In the genomic region with DNA sequence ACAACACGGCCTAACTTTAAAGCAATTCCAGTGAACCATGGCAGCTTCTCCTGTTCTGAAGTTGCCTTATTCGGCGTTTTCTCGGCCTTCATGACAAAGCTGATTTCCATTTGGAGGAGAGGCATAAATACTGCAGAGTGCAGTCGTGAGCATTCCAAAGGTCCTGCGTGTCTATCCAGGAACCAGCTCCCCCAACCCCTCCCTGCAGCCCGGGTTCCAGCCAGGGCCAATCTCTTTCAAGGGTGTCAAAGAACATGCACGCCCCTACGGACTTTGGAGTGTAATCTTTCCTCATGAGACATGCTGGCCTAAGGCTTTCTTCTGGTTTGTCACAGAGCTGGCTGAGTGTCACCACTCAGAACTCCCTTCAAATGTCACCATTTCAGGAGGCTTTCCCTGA, we compare ENCODE assay signal across 8 mouse cellular contexts. TPM values are rescaled to one million over a fixed set of nuclear protein-coding genes. Genes with fewer than 3 reads are reported as not detected.
DNase-seq lines count a peak whose midpoint lies in the region; ATAC-seq and TF ChIP-seq lines count a peak whose summit lies in the region.

No protein-coding gene starts in this region.

- H3K4me2 ChIP-seq in embryonic facial prominence, embryonic 15.5 days (replicated peaks): no peak overlapping the region
- no peak overlapping the region for H3K4me2 ChIP-seq in hindbrain, postnatal 0 days (ENCODE audit: low read depth, low read length)
- peak overlapping the region; percentile 10 for H3K4me2 ChIP-seq in liver, embryonic 12.5 days
- peak overlapping the region; percentile 8; the same call in 1 of the 2 replicates for H3K4me2 ChIP-seq in stomach, embryonic 14.5 days (replicated peaks; ENCODE audit: low read depth, low read length)

- ATAC-seq in embryonic facial prominence, embryonic 15.5 days (ENCODE audit: insufficient number of reproducible peaks, low FRiP score, low TSS enrichment, low read depth): 0 out of 2 replicates have a peak, but pooled peaks have one; percentile 29
- no peak for ATAC-seq in hindbrain, postnatal 0 days
- ATAC-seq in liver, embryonic 12.5 days: peak; percentile 40; the same call in 1 of the 2 replicates
- peak; percentile 73 for ATAC-seq in stomach, embryonic 14.5 days (ENCODE audit: insufficient number of reproducible peaks, insufficient read depth, low FRiP score, low read depth)

- no peak for TF ChIP-seq CTCF in hindbrain, postnatal 0 days (IDR thresholded peaks at IDR 0.05; ENCODE audit: low read depth)

- no peak overlapping the region for H3K9ac ChIP-seq in embryonic facial prominence, embryonic 15.5 days
- H3K9ac ChIP-seq in hindbrain, postnatal 0 days (replicated peaks; ENCODE audit: low read length): no peak overlapping the region
- H3K9ac ChIP-seq in liver, embryonic 12.5 days: peak overlapping the region; percentile 24; the same call in 1 of the 2 replicates
- no peak overlapping the region for H3K9ac ChIP-seq in stomach, embryonic 14.5 days (replicated peaks; ENCODE audit: low read depth, low read length)

- DNase-seq in heart, adult 11 months: peak; percentile 99
- no peak for DNase-seq in heart, adult 8-10 months (ENCODE audit: low spot score)
- no peak for DNase-seq in hindbrain, postnatal 0 days (ENCODE audit: low spot score)
- DNase-seq in left cerebral cortex, postnatal 25 days (ENCODE audit: low spot score in 2 of 2): no peak
- DNase-seq in spleen, adult 18-20 months: no peak

- no peaks in the 10 kb centered on the region for H3K9me3 ChIP-seq in embryonic facial prominence, embryonic 15.5 days (replicated peaks)
- no peaks in the 10 kb centered on the region for H3K9me3 ChIP-seq in hindbrain, postnatal 0 days (ENCODE audit: low read length)
- H3K9me3 ChIP-seq in liver, embryonic 12.5 days (replicated peaks): no peaks in the 10 kb centered on the region
- no peaks in the 10 kb centered on the region for H3K9me3 ChIP-seq in stomach, embryonic 14.5 days (ENCODE audit: control insufficient read depth, low read depth, low read length)

- peaks cover 76% of the 10 kb centered on the region for H3K4me1 ChIP-seq in embryonic facial prominence, embryonic 15.5 days
- H3K4me1 ChIP-seq in hindbrain, postnatal 0 days (ENCODE audit: insufficient read depth, low read length): peaks cover 26% of the 10 kb centered on the region
- peaks cover 96% of the 10 kb centered on the region for H3K4me1 ChIP-seq in liver, embryonic 12.5 days
- H3K4me1 ChIP-seq in stomach, embryonic 14.5 days (ENCODE audit: control insufficient read depth, insufficient read depth, low read length): peaks cover 64% of the 10 kb centered on the region

- intact Hi-C loops in left cerebral cortex, postnatal 25 days (cut with DNase I): no loop called here

- no peak overlapping the region for H3K4me3 ChIP-seq in embryonic facial prominence, embryonic 15.5 days (replicated peaks)
- H3K4me3 ChIP-seq in hindbrain, postnatal 0 days (ENCODE audit: low read length): no peak overlapping the region
- H3K4me3 ChIP-seq in liver, embryonic 12.5 days: no peak overlapping the region
- no peak overlapping the region for H3K4me3 ChIP-seq in stomach, embryonic 14.5 days (ENCODE audit: low read depth, low read length)

- WGBS in embryonic facial prominence, embryonic 15.5 days: 14% methylated on average over 9 of the region's 9 CpGs
- 54% methylated on average over 9 of the region's 9 CpGs for WGBS in hindbrain, postnatal 0 days
- 60% methylated on average over 9 of the region's 9 CpGs for WGBS in liver, embryonic 12.5 days (ENCODE audit: insufficient replicate concordance)
- 12% methylated on average over 9 of the region's 9 CpGs for WGBS in stomach, embryonic 14.5 days

- no peaks in the 10 kb centered on the region for H3K27me3 ChIP-seq in embryonic facial prominence, embryonic 15.5 days
- no peaks in the 10 kb centered on the region for H3K27me3 ChIP-seq in hindbrain, postnatal 0 days (ENCODE audit: insufficient read depth, low read length)
- H3K27me3 ChIP-seq in liver, embryonic 12.5 days (replicated peaks): no peaks in the 10 kb centered on the region
- no peaks in the 10 kb centered on the region for H3K27me3 ChIP-seq in stomach, embryonic 14.5 days (ENCODE audit: control insufficient read depth, insufficient read depth, low read length)

- peak overlapping the region; percentile 80 for H3K27ac ChIP-seq in embryonic facial prominence, embryonic 15.5 days (replicated peaks)
- H3K27ac ChIP-seq in hindbrain, postnatal 0 days: peak overlapping the region; percentile 2; the same call in 1 of the 2 replicates
- H3K27ac ChIP-seq in liver, embryonic 12.5 days: peak overlapping the region; percentile 73
- H3K27ac ChIP-seq in stomach, embryonic 14.5 days (ENCODE audit: low read length): peak overlapping the region; percentile 90

- H3K36me3 ChIP-seq in embryonic facial prominence, embryonic 15.5 days: no peaks in the 10 kb centered on the region
- H3K36me3 ChIP-seq in hindbrain, postnatal 0 days (ENCODE audit: insufficient read depth, low read length): no peaks in the 10 kb centered on the region
- peaks cover 62% of the 10 kb centered on the region for H3K36me3 ChIP-seq in liver, embryonic 12.5 days
- no peaks in the 10 kb centered on the region; the same call in 1 of the 2 replicates for H3K36me3 ChIP-seq in stomach, embryonic 14.5 days (ENCODE audit: control insufficient read depth, insufficient read depth, low read length)

RNA-seq across cellular contexts. Expression of a gene that starts 36.8 kb away (rescaled TPM):
- total RNA-seq in heart, adult 8-10 months (2022): 10 to 100 TPM; 57.8 to 82.0 (median 75.8) TPM
- 321 and 328 TPM in 2 replicates for polyA plus RNA-seq in embryonic facial prominence, embryonic 15.5 days (2015; fragmentation: Nextera tagmentation; extraction: Ambion mirVana)
- total RNA-seq in hindbrain, postnatal 0 days (2014; rRNA removed): 81.3 and 85.7 TPM in 2 replicates
- polyA plus RNA-seq in hindbrain, postnatal 0 days (2015; fragmentation: Nextera tagmentation; extraction: Ambion mirVana): 114 and 115 TPM in 2 replicates
- 165 and 166 TPM in 2 replicates for polyA plus RNA-seq in liver, embryonic 12.5 days (2016; fragmentation: Nextera tagmentation; extraction: Ambion mirVana)
- polyA plus RNA-seq in stomach, embryonic 14.5 days (2014; fragmentation: Nextera tagmentation; extraction: Ambion mirVana): 272 and 280 TPM in 2 replicates
- total RNA-seq in left cerebral cortex, postnatal 25 days (2021): 100 to 1,000 TPM; 190 to 202 TPM

RNA-seq across cellular contexts. Expression of a gene that starts 44.1 kb away (rescaled TPM):
- under 1 TPM; 0.12 to 0.32 (median 0.23) TPM for total RNA-seq in heart, adult 8-10 months (2022)
- polyA plus RNA-seq in embryonic facial prominence, embryonic 15.5 days (2015; fragmentation: Nextera tagmentation; extraction: Ambion mirVana): 1.1 and 1.4 TPM in 2 replicates
- total RNA-seq in hindbrain, postnatal 0 days (2014; rRNA removed): 0.07 TPM in 1 of 2 replicates, not detected in the other
- 0.53 and 0.62 TPM in 2 replicates for polyA plus RNA-seq in hindbrain, postnatal 0 days (2015; fragmentation: Nextera tagmentation; extraction: Ambion mirVana)
- polyA plus RNA-seq in liver, embryonic 12.5 days (2016; fragmentation: Nextera tagmentation; extraction: Ambion mirVana): 0.12 and 0.13 TPM in 2 replicates
- polyA plus RNA-seq in stomach, embryonic 14.5 days (2014; fragmentation: Nextera tagmentation; extraction: Ambion mirVana): 0.67 and 1.1 TPM in 2 replicates
- total RNA-seq in left cerebral cortex, postnatal 25 days (2021): under 1 TPM; 0.32 to 0.66 TPM

RNA-seq across cellular contexts. Expression of a gene that starts 56.3 kb away (rescaled TPM):
- 100 to 1,000 TPM; 152 to 167 (median 158) TPM for total RNA-seq in heart, adult 8-10 months (2022)
- 403 and 405 TPM in 2 replicates for polyA plus RNA-seq in embryonic facial prominence, embryonic 15.5 days (2015; fragmentation: Nextera tagmentation; extraction: Ambion mirVana)
- total RNA-seq in hindbrain, postnatal 0 days (2014; rRNA removed): 347 and 472 TPM in 2 replicates
- 309 TPM in 2 replicates for polyA plus RNA-seq in hindbrain, postnatal 0 days (2015; fragmentation: Nextera tagmentation; extraction: Ambion mirVana)
- polyA plus RNA-seq in liver, embryonic 12.5 days (2016; fragmentation: Nextera tagmentation; extraction: Ambion mirVana): 325 and 336 TPM in 2 replicates
- 413 and 444 TPM in 2 replicates for polyA plus RNA-seq in stomach, embryonic 14.5 days (2014; fragmentation: Nextera tagmentation; extraction: Ambion mirVana)
- total RNA-seq in left cerebral cortex, postnatal 25 days (2021): 100 to 1,000 TPM; 175 to 185 TPM

RNA-seq across cellular contexts. Expression of a gene that starts 56.5 kb away (rescaled TPM):
- 1 to 10 TPM in 1 of 4 experiments, under 1 TPM in 3; 0.50 to 1.1 (median 0.74) TPM for total RNA-seq in heart, adult 8-10 months (2022)
- polyA plus RNA-seq in embryonic facial prominence, embryonic 15.5 days (2015; fragmentation: Nextera tagmentation; extraction: Ambion mirVana): 7.5 and 7.7 TPM in 2 replicates
- 4.1 and 5.8 TPM in 2 replicates for total RNA-seq in hindbrain, postnatal 0 days (2014; rRNA removed)
- polyA plus RNA-seq in hindbrain, postnatal 0 days (2015; fragmentation: Nextera tagmentation; extraction: Ambion mirVana): 12.5 and 15.0 TPM in 2 replicates
- 33.3 and 35.0 TPM in 2 replicates for polyA plus RNA-seq in liver, embryonic 12.5 days (2016; fragmentation: Nextera tagmentation; extraction: Ambion mirVana)
- 8.5 and 11.3 TPM in 2 replicates for polyA plus RNA-seq in stomach, embryonic 14.5 days (2014; fragmentation: Nextera tagmentation; extraction: Ambion mirVana)
- total RNA-seq in left cerebral cortex, postnatal 25 days (2021): 1 to 10 TPM; 1.7 to 1.8 TPM

Comparison
In these comparisons a context has a peak if more than half of its experiments do, and no peak if none do; other contexts are left out.
1. H3K27ac ChIP-seq: peak in every context shown above with its lines; median percentile 90 in stomach, embryonic 14.5 days; 80 in embryonic facial prominence, embryonic 15.5 days; 73 in liver, embryonic 12.5 days; 2 in hindbrain, postnatal 0 days.
2. H3K4me2 ChIP-seq: peak in liver, embryonic 12.5 days (single experiment) and stomach, embryonic 14.5 days (single experiment); none in embryonic facial prominence, embryonic 15.5 days (single experiment) and hindbrain, postnatal 0 days (single experiment).